Mouse (Mus musculus) embryonic fibroblast, embryonic 13.5 days (primary cell): ENCODE data around the gene Cers1.

ENCODE experiments used
- CTCF ChIP-seq: IDR thresholded peaks from 2 replicates; pipeline ENCODE4 v1.5.1; 2011; ENCODE audit warnings: mild to moderate bottlenecking, control low read depth, low read length, moderate library complexity, borderline replicate concordance; ENCODE audit not compliant: insufficient read depth
- POLR2A ChIP-seq: IDR thresholded peaks from 2 replicates; pipeline ENCODE4 v1.6.1; 2011; ENCODE audit warnings: low read depth, mild to moderate bottlenecking, control low read depth, low read length, moderate library complexity

DNA sequence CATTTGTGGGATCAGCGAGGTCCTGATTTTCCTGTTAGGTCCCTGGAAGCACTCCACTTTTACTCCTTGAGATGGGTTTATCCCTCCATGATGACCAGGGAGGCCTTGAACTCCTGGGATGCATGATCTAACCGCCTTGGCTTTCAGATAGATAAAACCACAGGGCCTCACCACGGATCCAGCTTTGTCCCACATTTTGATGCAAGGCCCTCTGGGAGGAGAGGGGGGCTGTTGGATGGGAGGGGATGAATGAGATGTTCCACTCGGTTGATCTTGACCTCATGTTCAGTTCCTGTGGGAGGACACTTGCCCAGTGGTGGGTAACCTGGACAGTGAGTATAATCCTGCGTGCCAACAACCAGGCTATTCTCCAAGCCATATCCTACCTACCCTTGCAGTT lies 31.2 kb upstream of the Cers1 start:
- TF ChIP-seq POLR2A (no peak), CTCF (no peak)
